Mouse (Mus musculus): ENCODE data around the gene Camkv.

Gene Camkv

GRCm38 (mm10) chr9:107992197-107992596 lies 56.7 kb downstream of the Camkv start, which contains the start of gene Cdhr4:
Gene Cdhr4 (plus strand): TSS chr9:107992497.
- DNase-seq (ENCODE audit: low spot score): no peak

- DNase-seq (ENCODE audit: low spot score): no peak
Observed at GRCm38 (mm10) chr9:107993013-107993412, 57.5 kb downstream of the Camkv start.

GRCm38 (mm10) chr9:107994464-107994863 lies 59.0 kb downstream of the Camkv start:
- no peak for DNase-seq (ENCODE audit: low spot score)

- no peak for DNase-seq (ENCODE audit: low spot score)
Observed at GRCm38 (mm10) chr9:107995513-107995912, 60.0 kb downstream of the Camkv start.

GRCm38 (mm10) chr9:107996049-107996448 lies 60.6 kb downstream of the Camkv start, which contains the start of gene Gm20662:
Gene Gm20662 (plus strand): TSS chr9:107996349.
- DNase-seq (ENCODE audit: low spot score): no peak
